Mouse (Mus musculus) ES-Bruce4 (cell line): ENCODE measurements around the gene Spats2.

Experiments used
- CTCF ChIP-seq: IDR thresholded peaks from one replicate; pipeline ENCODE4 v1.8.1; 2011; ENCODE audit warnings: low read depth, low read length
- EP300 ChIP-seq: IDR thresholded peaks from 2 replicates; pipeline ENCODE4 v1.6.1; 2011; ENCODE audit warnings: low read depth, low read length; ENCODE audit not compliant: insufficient read depth

GRCm38 (mm10) chr15:99195043-99195442 is 69.3 kb downstream of the Spats2 start:
- TF ChIP-seq EP300 (no peak), CTCF (no peak)
